Mouse (Mus musculus) lung, adult 2 months (tissue): ENCODE measurements around the gene Thumpd2.

ENCODE experiments used
- CTCF ChIP-seq: fragments of 200-500 bp; IDR thresholded peaks from 2 replicates; pipeline ENCODE4 v1.5.1; 2011; ENCODE audit warnings: mild to moderate bottlenecking, low read length, control low read depth; ENCODE audit not compliant: insufficient read depth
- POLR2A ChIP-seq: fragments of 200-500 bp; IDR thresholded peaks from 2 replicates; pipeline ENCODE4 v1.6.1; 2011; ENCODE audit warnings: low read depth, mild to moderate bottlenecking, control low read depth, low read length, borderline replicate concordance; ENCODE audit errors: extremely low read depth

DNA sequence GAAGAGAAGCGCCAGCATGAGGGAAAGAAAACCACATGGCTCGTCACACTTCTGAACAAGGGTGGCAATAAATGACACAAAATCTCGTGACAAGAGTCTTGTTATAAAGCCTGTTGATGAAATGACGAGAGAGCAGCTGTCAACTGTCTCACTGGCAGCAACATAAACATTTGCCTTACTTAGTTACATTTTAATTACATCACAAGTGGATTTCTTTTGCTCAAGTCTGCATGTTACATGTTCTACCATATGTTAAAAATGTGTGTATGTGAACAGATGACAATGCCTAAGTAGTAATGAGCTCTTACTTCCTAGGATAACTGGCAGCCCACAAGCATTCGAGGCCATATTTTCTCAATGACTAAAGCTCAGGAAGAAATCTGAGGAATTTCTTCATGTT lies 29.5 kb downstream of the Thumpd2 start:
- TF ChIP-seq CTCF (no peak), POLR2A (no peak)
